Mouse (Mus musculus): ENCODE measurements around the gene Aldh3a1.
"Not testable (repeated sequence)": the region's sequence is repeated elsewhere in the genome, so short reads cannot be mapped to it uniquely, and the experiment has no call there.

The Aldh3a1 gene

DNA sequence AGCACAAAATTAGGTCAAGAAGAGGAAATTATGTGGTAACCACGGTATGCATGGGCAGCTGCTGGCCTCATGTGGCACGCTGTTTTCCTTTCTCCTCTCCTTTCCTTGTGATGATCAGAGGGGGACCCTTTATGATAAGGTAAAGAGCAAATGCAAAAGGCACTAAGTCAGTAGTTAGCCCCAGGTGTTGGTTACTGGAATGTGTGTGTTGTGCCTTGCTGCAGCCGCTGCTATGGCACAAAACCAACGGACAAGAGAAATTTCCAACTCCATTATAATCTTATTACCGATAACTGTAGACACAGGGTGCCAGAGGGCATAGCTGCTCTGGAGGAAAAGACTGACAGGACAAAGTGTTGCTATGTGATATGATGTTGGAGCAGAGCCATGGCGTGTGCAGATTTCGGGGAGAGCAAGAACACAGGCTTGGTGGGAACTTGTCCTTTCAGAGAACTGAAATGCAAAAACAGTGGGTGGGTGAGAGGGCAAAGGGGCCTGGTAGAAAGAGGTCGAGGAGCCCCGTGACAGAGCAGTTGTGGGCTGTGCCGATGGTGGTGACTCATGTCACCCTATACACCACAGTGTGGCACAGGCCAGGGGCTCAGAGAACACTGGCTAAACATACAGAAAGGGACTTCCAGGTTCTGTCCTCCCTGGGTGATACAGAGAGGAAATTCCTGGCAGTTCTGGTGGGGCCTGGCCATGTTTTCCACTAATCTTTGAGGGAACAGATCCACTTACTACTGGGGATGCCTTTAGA lies at the start of gene Aldh3a1:
Gene Aldh3a1 (plus strand): TSS at position 51 of the 760 bp plus-strand sequence.
- DNase-seq (ENCODE audit: extremely low spot score) = no peak

DNA sequence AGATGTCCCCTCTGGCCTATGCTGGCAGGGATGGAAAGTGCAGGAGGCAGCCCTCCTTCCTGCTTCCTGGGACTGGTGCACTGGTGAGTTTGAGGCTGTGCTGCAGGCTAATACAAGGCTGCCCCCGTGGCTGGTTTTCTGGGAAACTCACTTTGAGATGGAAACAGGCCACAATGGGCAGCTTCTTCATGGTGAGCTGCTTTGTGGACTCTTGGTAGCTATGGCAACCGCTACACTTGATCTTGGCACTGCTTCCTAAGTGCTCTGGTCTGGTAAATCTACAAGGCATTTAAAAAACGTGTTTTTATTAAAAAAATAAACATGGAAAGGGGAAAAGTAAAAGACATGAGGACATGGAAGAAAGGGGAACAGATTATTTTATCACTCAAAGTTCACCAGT lies 49.2 kb upstream of the Aldh3a1 start:
- no peak for DNase-seq (ENCODE audit: extremely low spot score)

DNA sequence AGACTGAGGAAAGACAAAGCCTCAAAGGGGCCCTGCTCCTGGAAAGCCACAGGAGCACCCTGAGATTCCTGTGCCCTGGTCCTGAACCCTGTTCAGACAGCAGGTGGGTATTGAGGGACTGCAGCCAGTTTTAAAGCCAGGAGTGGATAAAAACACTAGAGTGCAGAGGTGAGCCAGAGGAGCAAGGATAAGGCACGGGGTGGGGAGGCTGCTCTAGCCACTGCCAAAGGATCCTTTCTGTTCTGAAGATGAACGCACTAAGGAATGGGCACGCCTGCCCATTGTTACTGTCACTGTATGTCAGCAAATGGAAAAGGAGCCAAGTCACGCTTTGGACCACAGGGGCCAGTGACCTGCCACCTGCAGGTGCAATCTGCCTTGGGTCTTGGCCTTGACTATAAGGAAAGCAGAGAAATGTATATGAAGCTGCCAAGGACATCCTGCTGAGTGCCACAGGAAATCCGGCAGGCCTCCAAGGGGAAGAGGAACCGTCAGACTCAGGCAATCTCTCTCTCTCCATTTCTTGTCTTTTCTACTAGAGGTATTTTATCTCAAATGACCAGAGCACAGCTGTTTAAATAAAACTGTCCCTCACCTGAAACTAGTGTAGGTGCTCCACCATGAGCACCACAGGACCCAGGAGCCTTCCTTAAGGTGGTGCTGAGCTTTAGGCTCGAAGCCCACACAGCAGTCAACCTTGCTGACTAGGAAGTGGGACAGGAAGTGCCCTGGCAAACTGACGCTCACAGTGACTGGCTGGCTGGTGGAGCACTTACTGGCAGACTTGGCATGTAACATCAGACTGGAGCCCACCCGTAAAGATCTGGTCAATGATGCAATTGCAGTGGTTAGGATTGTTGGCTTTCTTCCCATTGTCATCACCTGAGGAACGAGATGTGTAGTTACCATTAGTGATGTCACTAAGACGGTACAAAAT lies 47.3 kb upstream of the Aldh3a1 start:
- DNase-seq (ENCODE audit: extremely low spot score) = no peak

DNA sequence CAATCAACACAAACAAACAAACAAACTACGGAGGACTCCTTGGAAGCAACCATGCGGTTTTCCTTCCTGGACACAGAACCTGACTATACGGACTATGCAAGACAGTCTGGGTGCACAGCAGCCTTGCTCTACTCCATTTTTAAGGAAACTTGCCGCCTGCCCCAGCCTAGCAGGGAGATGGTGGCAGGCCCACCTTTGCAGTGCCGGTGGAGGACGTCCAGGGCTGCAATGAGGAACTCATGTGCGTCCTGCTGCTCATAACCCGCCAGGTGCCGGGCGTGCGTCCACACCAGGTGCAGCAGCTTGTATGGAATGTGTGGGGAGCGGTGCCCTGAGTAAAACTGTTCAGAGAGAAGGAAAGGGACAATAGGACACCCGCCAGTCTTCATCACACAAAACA lies 46.2 kb upstream of the Aldh3a1 start:
- DNase-seq (ENCODE audit: extremely low spot score) = no peak

DNA sequence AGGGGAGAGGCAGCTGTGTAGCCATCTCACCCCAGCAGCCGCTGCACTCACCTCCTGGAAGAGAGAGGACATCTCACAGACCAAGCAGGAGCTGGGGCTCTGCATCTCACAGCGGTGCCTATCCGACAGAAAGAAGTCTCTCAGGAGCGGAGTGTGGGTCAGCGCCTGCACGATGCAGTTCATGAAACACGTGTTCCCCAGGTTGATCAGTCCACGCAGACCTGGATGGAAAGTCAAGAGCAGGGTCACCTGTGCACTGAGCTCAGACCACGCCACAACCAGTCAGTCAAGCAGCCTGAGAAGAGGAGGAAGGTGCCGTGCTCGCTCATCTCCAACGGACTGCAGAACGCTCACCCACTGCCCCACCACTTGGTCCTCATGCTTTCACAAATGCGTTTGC lies 44.6 kb upstream of the Aldh3a1 start:
- no peak for DNase-seq (ENCODE audit: extremely low spot score)

DNA sequence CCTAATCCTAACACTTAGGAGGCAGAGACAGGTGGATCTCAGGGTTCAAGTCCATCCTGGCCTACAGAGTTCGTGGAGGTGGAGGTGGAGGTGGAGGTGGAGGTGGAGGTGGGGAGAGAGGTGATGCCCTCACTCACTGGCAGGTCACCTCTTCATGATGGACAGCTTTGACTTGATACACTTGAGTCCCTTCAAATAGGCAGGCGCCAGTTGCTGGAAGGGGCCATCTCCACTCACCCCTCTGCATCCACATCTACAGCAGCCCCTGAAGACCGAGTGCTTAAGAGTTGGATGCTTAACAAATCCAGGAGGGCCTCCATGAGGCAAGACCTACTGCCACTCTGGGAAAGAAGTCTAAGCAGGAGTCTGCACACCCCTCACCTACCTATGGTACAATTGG lies 44.0 kb upstream of the Aldh3a1 start:
- no peak for DNase-seq (ENCODE audit: extremely low spot score)

DNA sequence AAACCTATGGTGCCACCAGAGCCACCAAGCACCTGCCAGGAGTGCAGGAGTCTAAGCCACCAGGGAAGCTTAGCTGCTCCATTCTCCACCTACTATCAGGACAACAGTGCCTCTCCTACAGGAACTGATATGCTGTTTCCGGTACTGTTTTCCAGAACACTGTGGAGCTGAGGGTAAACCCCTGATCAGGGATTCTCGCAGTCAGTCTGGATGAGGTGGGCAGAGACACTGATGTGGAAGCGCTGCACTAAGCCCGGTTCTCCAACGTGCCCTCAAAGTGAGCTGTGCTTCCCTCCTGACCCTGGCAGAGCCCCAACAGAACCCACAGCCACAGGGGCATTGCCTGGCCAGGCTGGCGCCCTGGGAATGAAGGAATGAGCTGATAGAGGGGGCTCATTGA lies 43.0 kb upstream of the Aldh3a1 start:
- DNase-seq (ENCODE audit: extremely low spot score) = no peak

DNA sequence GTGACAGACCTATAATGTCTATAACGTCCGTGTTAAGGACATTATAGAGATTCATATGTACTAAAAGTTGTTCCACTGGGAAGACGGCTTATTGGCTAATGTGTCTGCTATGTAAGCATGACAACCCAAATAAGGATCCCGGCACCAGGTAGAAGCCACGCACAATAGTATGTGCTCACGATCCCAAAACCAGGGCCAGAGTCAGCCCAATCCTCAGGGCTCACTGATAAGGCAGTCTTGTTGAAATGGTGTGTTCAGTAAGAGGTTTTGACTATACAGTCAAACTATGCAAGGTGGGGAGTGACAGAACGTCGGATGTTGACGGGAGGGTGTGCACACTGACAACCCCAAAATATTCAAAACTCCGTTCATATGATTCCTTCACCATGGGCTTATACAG lies 42.5 kb upstream of the Aldh3a1 start:
- DNase-seq (ENCODE audit: extremely low spot score) = no peak

DNA sequence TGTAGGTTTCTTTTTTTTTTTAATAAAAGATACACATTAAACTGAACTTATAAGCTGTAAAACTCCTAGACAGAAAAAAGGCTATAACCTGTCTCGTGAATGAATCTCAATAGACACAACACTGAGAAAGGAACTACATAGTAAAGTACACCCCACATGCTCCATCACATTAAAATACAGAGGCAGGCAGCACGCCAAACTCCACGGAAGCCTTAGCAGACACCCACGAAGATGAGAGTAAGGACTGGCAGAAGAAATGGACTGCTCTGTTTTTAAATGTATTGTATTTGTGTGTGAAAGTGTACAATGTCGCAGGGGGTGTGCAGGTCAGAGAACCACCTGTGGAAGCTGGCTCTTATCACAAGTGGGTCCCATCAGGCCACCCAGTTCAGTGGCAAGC lies 37.2 kb upstream of the Aldh3a1 start:
- no peak for DNase-seq (ENCODE audit: extremely low spot score)

DNA sequence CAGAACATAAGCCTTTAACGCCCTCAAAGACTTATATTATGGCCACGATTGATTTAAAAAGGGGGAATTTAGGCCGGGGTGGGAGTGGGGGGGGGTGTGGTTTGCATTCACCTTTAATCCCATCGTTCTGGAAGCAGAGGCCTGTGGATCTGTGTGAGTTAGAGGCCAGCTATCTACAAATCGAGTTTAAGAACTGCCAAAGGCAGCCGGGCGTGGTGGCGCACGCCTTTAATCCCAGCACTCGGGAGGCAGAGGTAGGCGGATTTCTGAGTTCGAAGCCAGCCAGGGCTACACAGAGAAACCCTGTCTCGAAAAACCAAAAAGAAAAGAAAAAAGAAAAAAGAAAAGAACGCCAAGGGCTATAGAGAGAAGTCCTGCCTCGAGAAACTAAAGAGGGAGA lies 33.9 kb upstream of the Aldh3a1 start:
- DNase-seq (ENCODE audit: extremely low spot score) = not testable (repeated sequence)

DNA sequence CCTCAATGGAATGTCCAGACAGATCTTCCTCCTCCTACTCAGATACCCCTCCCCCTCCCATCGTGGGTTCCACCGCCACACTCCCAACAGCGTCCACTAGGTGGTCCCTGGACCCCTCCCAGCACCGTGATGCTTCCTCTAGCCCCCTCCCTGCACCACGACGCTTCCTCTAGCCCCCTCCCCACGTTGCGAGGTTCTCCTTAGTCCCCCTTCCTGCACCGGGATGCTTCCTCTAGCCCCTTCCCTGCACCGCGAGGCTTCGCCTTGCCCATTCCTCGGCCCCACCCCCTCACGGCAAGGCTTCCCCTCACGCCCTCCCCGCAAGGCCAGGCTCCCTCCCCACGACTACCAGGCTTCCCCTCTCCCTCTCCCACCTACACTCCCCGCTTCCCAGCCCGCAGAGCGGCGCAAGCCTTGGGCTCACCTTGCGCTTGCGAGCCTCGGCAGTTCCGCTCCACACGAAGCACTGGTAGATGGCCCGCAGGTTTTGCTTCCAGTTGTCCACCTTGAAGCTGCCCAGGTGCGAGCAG lies 33.0 kb upstream of the Aldh3a1 start:
- peak; percentile 88 for DNase-seq (ENCODE audit: extremely low spot score)

DNA sequence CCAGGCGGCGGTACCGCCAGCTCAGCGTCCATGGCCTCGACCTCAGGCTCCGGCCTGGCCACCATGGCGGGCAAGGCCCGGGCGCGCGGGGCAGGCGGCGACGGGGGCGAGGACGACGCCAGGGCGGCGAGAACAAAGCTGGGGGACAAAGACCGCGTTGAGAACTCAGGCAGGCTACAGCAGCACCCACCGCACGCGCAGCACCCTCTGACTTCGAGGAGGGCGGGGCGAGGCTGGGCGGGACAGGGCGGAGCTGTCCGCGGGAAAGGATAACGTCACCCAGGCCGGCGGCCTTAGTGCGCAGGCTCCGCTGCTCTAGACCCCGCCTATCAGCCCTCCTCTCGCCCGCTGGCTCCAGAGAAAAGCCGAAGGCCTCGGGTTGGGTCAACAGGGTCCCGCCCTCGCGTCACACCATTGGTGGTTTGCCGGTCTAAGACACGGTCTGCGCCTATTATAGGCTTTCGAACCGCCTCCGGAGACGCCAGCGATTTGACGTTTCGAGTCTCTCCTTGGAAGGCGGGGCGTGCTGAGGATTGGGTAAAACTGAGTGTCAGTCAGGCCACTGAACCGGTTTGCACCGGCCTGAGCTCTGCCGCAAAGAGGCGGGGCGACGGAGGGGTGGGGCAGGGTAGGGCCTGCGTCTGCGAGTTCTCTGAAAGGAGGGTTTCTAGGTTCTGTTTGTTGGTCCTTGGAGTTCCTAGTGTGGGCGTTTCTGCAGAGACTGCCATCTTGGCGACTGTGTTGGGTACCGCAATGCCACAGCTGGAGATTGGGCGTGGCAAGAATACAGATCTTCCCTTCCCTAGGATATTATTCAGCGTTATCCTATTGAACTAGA lies 32.3 kb upstream of the Aldh3a1 start, which contains the start of gene Usp22:
Gene Usp22 (minus strand): TSS at position 235 of the 838 bp plus-strand sequence.
- DNase-seq (ENCODE audit: extremely low spot score) = peak; percentile 98

DNA sequence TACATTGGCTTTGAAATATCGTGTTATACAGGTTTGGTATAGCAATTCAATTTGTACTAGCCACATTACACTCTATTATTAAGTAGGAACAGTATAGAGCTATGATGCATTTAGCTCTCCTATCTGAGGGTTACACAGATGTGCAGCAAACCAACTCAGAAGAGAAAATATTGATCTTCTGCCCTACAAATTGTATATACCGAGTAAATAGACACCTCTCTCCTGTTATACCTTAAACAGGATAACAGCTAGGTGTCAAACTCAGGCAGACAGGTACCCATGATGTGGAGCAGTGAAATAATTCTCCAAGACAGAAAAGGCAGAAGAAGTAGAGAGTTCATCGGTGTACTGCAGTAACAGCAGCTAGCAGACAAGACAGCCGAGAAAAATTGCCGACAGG lies 31.6 kb upstream of the Aldh3a1 start:
- DNase-seq (ENCODE audit: extremely low spot score) = no peak

DNA sequence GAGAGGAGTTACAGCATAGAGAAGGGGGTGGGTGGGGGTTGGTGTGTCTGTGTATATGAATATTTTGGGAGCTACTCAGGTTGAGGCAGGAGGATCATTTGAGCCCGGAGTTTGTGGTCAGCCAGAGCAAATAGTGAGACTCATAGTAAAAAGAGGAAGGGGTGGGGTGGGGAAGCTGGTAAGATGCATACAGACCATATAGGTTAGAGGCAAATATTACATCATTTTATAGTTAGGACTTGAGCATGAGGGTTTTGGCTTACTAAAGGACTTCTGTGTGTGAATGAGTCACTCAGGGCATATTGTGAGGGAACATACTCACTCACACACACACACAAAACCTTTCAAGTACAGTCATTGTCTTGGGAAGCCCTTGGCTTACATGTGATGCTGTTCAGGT lies 31.0 kb upstream of the Aldh3a1 start:
- DNase-seq (ENCODE audit: extremely low spot score) = no peak

DNA sequence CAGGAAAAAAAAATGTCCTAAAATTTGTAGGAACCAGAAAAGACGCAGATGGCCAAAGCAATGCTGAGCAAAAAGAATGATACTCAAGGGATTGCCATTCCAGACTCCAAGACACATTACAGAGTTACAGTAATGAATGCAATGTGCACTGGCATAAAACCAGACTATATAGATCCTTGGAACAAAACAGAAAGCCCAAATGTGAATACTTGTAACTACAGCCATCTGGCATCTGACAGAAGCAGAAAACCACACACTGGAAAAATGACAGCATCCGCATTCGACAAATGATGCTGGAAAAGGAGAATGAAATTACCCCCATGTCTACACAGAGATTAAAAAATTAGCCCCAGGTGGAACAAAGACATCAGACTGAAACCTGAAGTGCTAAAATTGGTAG lies 27.0 kb upstream of the Aldh3a1 start:
- no peak for DNase-seq (ENCODE audit: extremely low spot score)

DNA sequence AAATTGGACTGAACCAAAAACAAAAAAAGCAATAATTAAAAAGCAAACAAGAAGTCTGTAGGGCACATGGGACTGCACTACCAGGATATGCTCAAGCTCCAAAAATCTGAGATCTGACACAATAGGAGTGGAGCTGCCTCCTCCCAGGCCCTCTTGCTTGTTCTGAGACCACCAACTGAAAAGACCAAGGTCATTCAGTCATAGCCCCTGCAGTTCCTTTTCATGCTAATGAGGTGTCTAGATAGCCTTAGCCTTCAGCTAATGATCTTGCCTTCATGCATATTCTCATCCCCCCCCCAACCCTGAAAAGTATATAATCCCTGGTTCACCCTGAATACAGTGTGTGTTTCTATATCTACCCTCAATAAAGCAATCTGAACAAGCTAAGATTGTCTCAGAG lies 25.7 kb upstream of the Aldh3a1 start:
- DNase-seq (ENCODE audit: extremely low spot score) = no peak

DNA sequence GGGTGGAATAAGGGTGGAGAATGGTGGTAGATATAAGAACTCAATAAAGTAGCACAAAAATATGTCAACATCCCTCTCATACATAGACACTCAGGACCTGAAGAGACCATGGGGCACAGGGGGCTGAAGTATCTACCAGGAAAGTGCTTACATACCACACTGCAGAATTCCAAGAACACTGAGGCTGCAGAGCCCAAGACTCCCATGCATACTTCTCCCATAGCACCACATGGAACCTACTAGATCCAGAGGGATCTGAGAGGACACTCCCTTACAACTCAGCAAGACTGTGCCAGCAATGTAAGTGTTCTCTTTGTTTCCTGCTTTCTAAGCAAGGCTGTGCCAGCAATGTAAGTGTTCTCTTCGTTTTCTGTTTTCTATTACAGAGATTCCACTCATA lies 23.5 kb upstream of the Aldh3a1 start:
- DNase-seq (ENCODE audit: extremely low spot score) = no peak

DNA sequence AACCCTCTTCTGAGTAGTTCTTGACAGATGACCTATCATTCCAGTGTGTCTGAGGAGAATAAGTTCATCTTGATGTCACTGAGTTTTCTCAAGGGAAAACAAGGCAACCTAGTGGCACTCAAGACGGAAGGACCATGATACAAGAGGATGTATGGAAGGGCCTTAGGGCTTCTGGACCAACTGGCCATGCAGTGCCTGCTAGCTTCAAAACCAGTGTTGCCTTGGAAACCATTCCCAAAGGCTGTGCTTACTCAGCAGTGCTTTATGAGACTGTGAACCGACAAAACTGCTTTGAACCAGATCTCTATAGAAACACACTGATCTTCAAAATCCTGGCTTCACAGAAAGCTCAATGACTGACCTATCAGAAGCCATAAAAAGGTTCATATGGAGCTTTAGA lies 16.6 kb upstream of the Aldh3a1 start:
- no peak for DNase-seq (ENCODE audit: extremely low spot score)

DNA sequence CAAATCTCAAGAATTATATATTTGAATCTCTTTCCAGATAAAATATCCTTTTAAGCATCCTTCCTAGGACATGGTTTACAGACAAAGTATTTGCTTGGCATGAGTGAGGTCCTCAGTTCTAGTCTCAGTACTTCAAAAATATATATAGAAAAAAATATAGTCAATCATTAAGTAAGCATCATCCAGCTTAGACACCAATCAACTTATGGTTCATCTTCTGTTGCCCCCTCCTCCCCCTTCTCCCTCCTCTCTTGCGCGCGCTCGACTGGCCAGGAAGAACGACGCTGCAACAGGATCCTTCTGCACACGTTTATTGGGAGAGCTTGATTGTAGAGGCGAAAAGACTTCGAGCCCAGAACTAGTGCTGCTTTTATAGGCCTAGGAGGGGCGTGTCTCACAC lies 15.2 kb upstream of the Aldh3a1 start:
- not testable (repeated sequence) for DNase-seq (ENCODE audit: extremely low spot score)

DNA sequence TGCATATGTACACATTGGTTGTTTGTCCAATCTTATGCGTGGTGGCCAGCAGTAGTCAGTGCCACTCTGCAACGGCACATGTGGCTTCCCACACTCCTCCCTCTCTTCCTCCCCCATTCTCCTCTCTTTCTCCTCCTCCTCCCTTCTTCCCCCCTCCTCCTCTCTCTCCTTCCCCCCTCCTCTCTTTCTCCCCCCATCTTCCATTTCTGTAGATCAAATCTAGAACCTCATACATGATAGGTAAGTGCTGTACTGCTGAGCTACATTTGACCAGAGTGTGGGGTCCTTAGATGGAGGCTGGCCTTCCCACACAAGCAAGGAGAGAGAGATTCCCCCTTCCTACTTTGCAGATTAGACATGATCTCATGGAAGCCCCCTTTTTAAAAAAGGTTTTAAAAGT lies 14.6 kb upstream of the Aldh3a1 start:
- DNase-seq (ENCODE audit: extremely low spot score) = no peak

DNA sequence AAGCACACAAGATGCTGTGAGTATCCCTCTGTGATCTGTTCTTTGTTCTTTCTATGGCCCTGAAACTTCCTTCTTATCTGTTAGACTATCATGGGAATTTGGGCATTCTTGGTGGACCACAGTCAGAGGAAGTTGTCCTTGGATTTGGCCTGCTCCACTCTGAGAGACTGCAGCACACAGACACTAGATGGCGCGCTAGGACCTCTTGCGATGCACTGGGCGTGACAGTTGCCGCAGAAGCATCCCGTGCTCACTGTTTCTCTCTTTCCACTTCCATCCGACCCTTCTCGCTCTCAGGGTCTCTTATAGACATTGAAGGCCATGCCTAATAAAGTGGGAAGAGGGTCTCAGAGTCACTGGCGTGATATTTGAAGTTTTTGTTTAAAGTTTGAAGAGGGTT lies 13.9 kb upstream of the Aldh3a1 start:
- peak; percentile 70 for DNase-seq (ENCODE audit: extremely low spot score)
